Mouse (Mus musculus) CH12.LX (cell line): ENCODE results near the gene Klhl29. TPM values are rescaled to one million over a fixed set of nuclear protein-coding genes. Genes with fewer than 3 reads are reported as not detected.

Source experiments
- DNase-seq: peaks from one replicate; pipeline ENCODE4 v3.0.0-alpha.2; 2013; ENCODE audit errors: extremely low read depth
- H3K27ac ChIP-seq: 2 replicates; pipeline ENCODE4 v1.5.1; 2012; ENCODE audit warnings: low read depth, mild to moderate bottlenecking, control low read depth, moderate library complexity; ENCODE audit not compliant: insufficient read depth
- H3K27me3 ChIP-seq: replicated peaks from 2 replicates; pipeline ENCODE3; 2012; ENCODE audit warnings: inconsistent platforms
- H3K36me3 ChIP-seq, 2 experiments: replicated peaks in 1 of 2; 2 replicates each; pipeline versions ENCODE3 to v1.6.1; 2012; ENCODE audit warnings: inconsistent platforms in 1 of 2, low read length in 1 of 2, mild to moderate bottlenecking in 1 of 2, mixed read lengths in 1 of 2, moderate library complexity in 1 of 2; ENCODE audit not compliant: control insufficient read depth in 1 of 2, insufficient read depth in 1 of 2
- H3K4me1 ChIP-seq, 2 experiments: 2 replicates each; pipeline ENCODE4 v1.6.1; 2012; ENCODE audit warnings: inconsistent platforms in 1 of 2, moderate library complexity in 1 of 2; ENCODE audit not compliant: insufficient read depth in 2 of 2, control insufficient read depth in 1 of 2
- H3K4me2 ChIP-seq: 2 replicates; pipeline ENCODE4 v1.6.1; 2012; ENCODE audit warnings: low read depth, mild to moderate bottlenecking, control low read depth; ENCODE audit not compliant: poor library complexity, insufficient read depth, severe bottlenecking
- H3K4me3 ChIP-seq, 3 experiments: fragments of 150-350 bp in 1 of 3; sonication (generic) in 1 of 3; replicated peaks in 1 of 3; 2 replicates each; pipeline versions ENCODE3 to v1.5.1; 2011 to 2012; ENCODE audit warnings: low read depth in 2 of 3, low read length in 2 of 3, mild to moderate bottlenecking in 2 of 3, moderate library complexity in 2 of 3, control low read depth in 1 of 3, improper control_type of control experiment in 1 of 3, inconsistent platforms in 1 of 3, mixed read lengths in 1 of 3; ENCODE audit not compliant: poor library complexity in 1 of 3
- H3K79me2 ChIP-seq: replicated peaks from 2 replicates; pipeline ENCODE4 v1.6.1; 2012; ENCODE audit warnings: mild to moderate bottlenecking, moderate library complexity; ENCODE audit not compliant: control insufficient read depth, poor library complexity, insufficient read depth, severe bottlenecking; ENCODE audit errors: extremely low read depth
- H3K9ac ChIP-seq: 2 replicates; pipeline ENCODE4 v1.6.1; 2012; ENCODE audit warnings: low read depth, mild to moderate bottlenecking, control low read depth, moderate library complexity; ENCODE audit not compliant: insufficient read depth
- H3K9me3 ChIP-seq: replicated peaks from 2 replicates; pipeline ENCODE3; 2012; ENCODE audit warnings: low read length, inconsistent platforms, mixed read lengths
- CHD1 ChIP-seq: IDR thresholded peaks from 2 replicates; pipeline ENCODE4 v1.6.1; 2012; ENCODE audit warnings: low read depth, low read length, improper control_type of control experiment, inconsistent platforms
- CHD2 ChIP-seq: IDR thresholded peaks from 2 replicates; pipeline ENCODE4 v1.6.1; 2011; ENCODE audit warnings: low read length, improper control_type of control experiment
- CTCF ChIP-seq, 2 experiments: IDR thresholded peaks in 1 of 2; conservative IDR thresholded peaks in 1 of 2; 2 replicates each; pipeline ENCODE4 v1.5.1; 2011 to 2012; ENCODE audit warnings: low read depth in 2 of 2, low read length in 2 of 2, improper control_type of control experiment in 1 of 2, inconsistent platforms in 1 of 2, mild to moderate bottlenecking in 1 of 2, moderate library complexity in 1 of 2
- E2F4 ChIP-seq: IDR thresholded peaks from 2 replicates; pipeline ENCODE4 v1.6.1; 2011; ENCODE audit warnings: low read depth, low read length, improper control_type of control experiment; ENCODE audit not compliant: insufficient replicate concordance
- ELF1 ChIP-seq: IDR thresholded peaks from 2 replicates; pipeline ENCODE4 v1.6.1; 2014; ENCODE audit warnings: low read depth, mild to moderate bottlenecking, inconsistent platforms, low read length, improper control_type of control experiment
- EP300 ChIP-seq: IDR thresholded peaks from 2 replicates; pipeline ENCODE4 v1.6.1; 2011; ENCODE audit warnings: low read length, improper control_type of control experiment
- ETS1 ChIP-seq: conservative IDR thresholded peaks from 2 replicates; pipeline ENCODE4 v1.6.1; 2012; ENCODE audit warnings: low read depth, mild to moderate bottlenecking, inconsistent platforms, low read length, improper control_type of control experiment, moderate library complexity
- JUN ChIP-seq: IDR thresholded peaks from 2 replicates; pipeline ENCODE4 v1.6.1; 2011; ENCODE audit warnings: low read depth, mild to moderate bottlenecking, low read length, improper control_type of control experiment, moderate library complexity; ENCODE audit not compliant: insufficient read depth
- JUND ChIP-seq: conservative IDR thresholded peaks from 2 replicates; pipeline ENCODE4 v1.6.1; 2011; ENCODE audit warnings: low read depth, low read length, improper control_type of control experiment
- KAT2A ChIP-seq: IDR thresholded peaks from 2 replicates; pipeline ENCODE4 v1.6.1; 2012; ENCODE audit warnings: low read length, improper control_type of control experiment, inconsistent platforms; ENCODE audit not compliant: insufficient replicate concordance
- MAX ChIP-seq: IDR thresholded peaks from 2 replicates; pipeline ENCODE4 v1.6.1; 2011; ENCODE audit warnings: low read length, improper control_type of control experiment
- MAZ ChIP-seq: IDR thresholded peaks from 2 replicates; pipeline ENCODE4 v1.6.1; 2012; ENCODE audit warnings: low read depth, mild to moderate bottlenecking, inconsistent platforms, low read length, improper control_type of control experiment, moderate library complexity
- MEF2A ChIP-seq: IDR thresholded peaks from 2 replicates; pipeline ENCODE4 v1.6.1; 2014; ENCODE audit warnings: low read depth, mild to moderate bottlenecking, inconsistent platforms, low read length, improper control_type of control experiment, borderline replicate concordance
- MYC ChIP-seq: IDR thresholded peaks from 2 replicates; pipeline ENCODE4 v1.6.1; 2011; ENCODE audit warnings: low read depth, mild to moderate bottlenecking, improper control_type of control experiment, low read length
- NELFE ChIP-seq: IDR thresholded peaks from 2 replicates; pipeline ENCODE4 v1.6.1; 2011; ENCODE audit warnings: low read depth, low read length, improper control_type of control experiment
- NRF1 ChIP-seq: IDR thresholded peaks from 2 replicates; pipeline ENCODE4 v1.6.1; 2014; ENCODE audit warnings: low read depth, mild to moderate bottlenecking, inconsistent platforms, low read length, improper control_type of control experiment, moderate library complexity
- POLR2A ChIP-seq: IDR thresholded peaks from 2 replicates; pipeline ENCODE4 v1.6.1; 2011; ENCODE audit warnings: low read depth, mild to moderate bottlenecking, improper control_type of control experiment, low read length
- RAD21 ChIP-seq: IDR thresholded peaks from 2 replicates; pipeline ENCODE4 v1.6.1; 2011; ENCODE audit warnings: low read depth, mild to moderate bottlenecking, low read length, improper control_type of control experiment, moderate library complexity
- RCOR1 ChIP-seq: conservative IDR thresholded peaks from 2 replicates; pipeline ENCODE4 v1.6.1; 2012; ENCODE audit warnings: low read depth, mild to moderate bottlenecking, inconsistent platforms, low read length, improper control_type of control experiment
- SIN3A ChIP-seq: IDR thresholded peaks from 2 replicates; pipeline ENCODE4 v1.6.1; 2012; ENCODE audit warnings: low read length, improper control_type of control experiment, inconsistent platforms
- TBP ChIP-seq: conservative IDR thresholded peaks from 2 replicates; pipeline ENCODE4 v1.6.1; 2011; ENCODE audit warnings: low read depth, low read length, improper control_type of control experiment
- ZMIZ1 ChIP-seq: IDR thresholded peaks from 2 replicates; pipeline ENCODE4 v1.6.1; 2012; ENCODE audit warnings: low read depth, mild to moderate bottlenecking, inconsistent platforms, low read length, improper control_type of control experiment
- dilution Hi-C: fragments of 300-500 bp; cut with MboI; formaldehyde crosslinking; loops from 2 replicates; pipeline ENCODE4 v1.14.3; 2020; ENCODE audit warnings: low sequenced_read_pairs; ENCODE audit not compliant: extremely low pct_unique_long_range_greater_than_20kb, extremely low pct_ligation_motif_present
- in situ Hi-C: fragments of 300-500 bp; cut with MboI; formaldehyde crosslinking; loops from 3 replicates; pipeline ENCODE4 v1.14.3; 2019; ENCODE audit warnings: low sequenced_read_pairs, low pct_ligation_motif_present, low pct_unique_long_range_greater_than_20kb, mixed read lengths
- polyA plus RNA-seq: library from polyadenylated mRNA; unstranded; fragments of >175 nt; gene quantifications from 2 replicates; pipeline ENCODE4 v1.2.1, GENCODE M21; 2012; ENCODE audit warnings: low read depth; ENCODE audit not compliant: insufficient read length
- total RNA-seq, 2 experiments: library from RNA; depleted of rRNA; stranded (reverse); fragments of 300-350 nt in 1 of 2; fragments of >200 nt in 1 of 2; gene quantifications; 2 replicates each; pipeline ENCODE4 v1.2.3; 2012 to 2014

The Klhl29 gene
- total and polyA plus RNA-seq, 3 experiments: 0.04 TPM; not detected in 2

DNA sequence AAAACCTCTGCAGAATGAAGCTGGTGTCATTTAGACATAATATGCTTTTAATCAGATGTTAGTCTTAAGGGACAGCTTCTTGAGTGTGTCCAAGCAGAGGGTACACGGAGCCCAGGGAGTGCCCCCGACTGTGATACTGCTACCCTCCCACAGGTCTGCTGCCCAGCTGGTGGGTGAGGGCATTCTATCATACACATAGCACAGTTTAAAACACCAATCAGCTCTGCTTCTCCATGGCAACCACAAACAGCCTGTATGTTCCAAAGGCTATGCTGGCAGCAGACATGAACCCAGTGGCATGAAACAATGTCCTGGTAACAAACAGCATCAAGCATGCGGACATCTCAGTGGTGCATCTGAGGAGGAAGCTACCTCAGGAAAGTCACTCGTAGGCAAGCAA is 192.9 kb downstream of the Klhl29 start:
- dilution Hi-C loops: no loop called here
- H3K4me1 ChIP-seq: peaks cover 0 to 39% of the 10 kb centered on the region in 2 experiments; a peak in 2 of 4 replicates
- H3K79me2 ChIP-seq: no peaks in the 10 kb centered on the region
- DNase-seq: no peak
- H3K36me3 ChIP-seq: no peaks in the 10 kb centered on the region
- H3K27ac ChIP-seq: no peak overlapping the region
- H3K4me3 ChIP-seq: no peak overlapping the region
- in situ Hi-C loops: no loop called here
- no peaks in the 10 kb centered on the region for H3K27me3 ChIP-seq
- H3K4me2 ChIP-seq: no peak overlapping the region
- H3K9me3 ChIP-seq: no peaks in the 10 kb centered on the region
- no peak for TF ChIP-seq RAD21
- no peak for TF ChIP-seq E2F4
- no peak for TF ChIP-seq MEF2A
- no peak for TF ChIP-seq JUND
- no peak for TF ChIP-seq TBP
- no peak for TF ChIP-seq CTCF (conservative IDR thresholded peaks at IDR 0.05 in 1 of 2, IDR thresholded peaks at IDR 0.05 in 1 of 2; ENCODE audit: low read depth in 2 of 2, low read length in 2 of 2)
- TF ChIP-seq KAT2A: no peak
- no peak for TF ChIP-seq SIN3A
- TF ChIP-seq CHD1: no peak
- TF ChIP-seq NELFE: no peak
- TF ChIP-seq MAZ: no peak
- TF ChIP-seq JUN: no peak
- no peak for TF ChIP-seq ETS1
- TF ChIP-seq ELF1: no peak
- TF ChIP-seq POLR2A: no peak
- TF ChIP-seq MAX: no peak
- H3K9ac ChIP-seq: no peak overlapping the region

DNA sequence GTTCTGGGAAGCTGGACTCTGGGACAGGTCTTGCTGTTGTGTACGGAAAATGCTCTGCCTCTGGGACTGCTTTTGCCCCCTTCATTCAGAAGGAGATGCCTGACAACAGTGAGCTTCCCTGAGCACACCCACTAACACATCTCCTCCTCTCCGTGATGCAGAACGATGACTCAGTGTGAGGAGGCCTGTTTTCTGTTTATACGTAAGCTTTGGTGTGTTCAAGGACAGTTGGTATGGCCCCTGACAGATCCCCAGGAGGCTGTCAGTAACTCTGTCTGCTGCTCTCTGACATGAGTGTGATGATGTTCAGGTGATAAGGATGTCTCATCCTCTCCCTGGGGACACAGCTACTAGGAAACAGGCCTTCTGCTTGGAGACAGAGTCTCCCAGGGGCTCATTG is 193.3 kb downstream of the Klhl29 start:
- no peak overlapping the region for H3K4me2 ChIP-seq
- H3K4me3 ChIP-seq: peak overlapping the region in 1 of 3 experiments; percentile 13
- H3K9ac ChIP-seq: no peak overlapping the region
- in situ Hi-C loops: no loop called here
- H3K27ac ChIP-seq: no peak overlapping the region
- dilution Hi-C loops: no loop called here
- DNase-seq: peak; percentile 28
- no peaks in the 10 kb centered on the region for H3K9me3 ChIP-seq
- H3K27me3 ChIP-seq: no peaks in the 10 kb centered on the region
- no peaks in the 10 kb centered on the region for H3K36me3 ChIP-seq
- H3K79me2 ChIP-seq: no peaks in the 10 kb centered on the region
- peaks cover 0 to 37% of the 10 kb centered on the region in 2 experiments; a peak in 2 of 4 replicates for H3K4me1 ChIP-seq
- TF ChIP-seq CHD2: no peak
- no peak for TF ChIP-seq NRF1
- no peak for TF ChIP-seq CTCF (conservative IDR thresholded peaks at IDR 0.05 in 1 of 2, IDR thresholded peaks at IDR 0.05 in 1 of 2; ENCODE audit: low read depth in 2 of 2, low read length in 2 of 2)
- no peak for TF ChIP-seq RCOR1
- TF ChIP-seq ZMIZ1: no peak
- TF ChIP-seq MYC: no peak
- no peak for TF ChIP-seq KAT2A
- no peak for TF ChIP-seq EP300
- no peak for TF ChIP-seq CHD1
- TF ChIP-seq TBP: no peak
- TF ChIP-seq, all 38 proteins: peak for 0
